In the genomic region with DNA sequence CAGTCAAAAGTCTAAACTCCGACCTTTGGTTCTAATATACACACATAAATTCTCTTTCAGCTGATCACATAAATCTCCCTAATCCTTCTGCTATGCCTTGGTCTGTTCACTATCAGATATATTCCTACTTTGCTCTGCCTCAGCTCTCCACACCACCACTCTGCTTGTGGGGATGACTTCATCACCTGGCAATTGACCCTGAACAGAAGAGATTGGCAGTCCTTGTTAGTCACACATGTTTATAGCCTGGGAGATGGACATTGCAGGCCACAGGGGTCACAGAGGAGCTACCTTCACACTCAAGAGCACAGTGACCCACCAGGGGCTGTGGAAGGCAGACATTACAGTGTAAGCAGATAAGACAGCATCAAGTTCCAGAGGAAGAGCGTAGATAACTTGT, we compare ENCODE assay signal across 23 mouse cellular contexts.
DNase-seq lines count a peak whose midpoint lies in the region; ATAC-seq lines count a peak whose summit lies in the region.
"Had no signal": no experiment of that assay in that cellular context is flagged by ENCODE, and none has a peak within 500 bp of the region (broad histone marks: within the 10 kb centered on the region; RNA-seq: fewer than 3 reads in every experiment).

No protein-coding gene starts in this region.

- ATAC-seq in neural tube, embryonic 15.5 days (ENCODE audit: low FRiP score), result no peak
- peak; percentile 56 for ATAC-seq in intestine, embryonic 16.5 days
- ATAC-seq: forebrain, embryonic 14.5 days had no signal

- H3K4me1 ChIP-seq in neural tube, embryonic 15.5 days, result no peaks in the 10 kb centered on the region
- H3K4me1 ChIP-seq in intestine, embryonic 16.5 days (ENCODE audit: control insufficient read depth, insufficient read depth, low read length), result no peaks in the 10 kb centered on the region
- H3K4me1 ChIP-seq: embryonic facial prominence, embryonic 12.5 days; lung, embryonic 15.5 days had no signal

- no peak overlapping the region for H3K9ac ChIP-seq in neural tube, embryonic 15.5 days (replicated peaks)
- no peak overlapping the region for H3K9ac ChIP-seq in intestine, embryonic 16.5 days (ENCODE audit: low read depth, low read length)
- H3K9ac ChIP-seq: embryonic facial prominence, embryonic 12.5 days; heart, embryonic 13.5 days; hindbrain, embryonic 14.5 days; limb, embryonic 13.5 days; lung, embryonic 15.5 days had no signal

- no peaks in the 10 kb centered on the region for H3K9me3 ChIP-seq in neural tube, embryonic 15.5 days (replicated peaks)
- H3K9me3 ChIP-seq in intestine, embryonic 16.5 days (ENCODE audit: control insufficient read depth, low read length), result no peaks in the 10 kb centered on the region
- H3K9me3 ChIP-seq: embryonic facial prominence, embryonic 12.5 days; heart, embryonic 13.5 days; limb, embryonic 13.5 days; lung, embryonic 15.5 days had no signal

- H3K36me3 ChIP-seq in neural tube, embryonic 15.5 days, result no peaks in the 10 kb centered on the region
- no peaks in the 10 kb centered on the region for H3K36me3 ChIP-seq in intestine, embryonic 16.5 days (ENCODE audit: control insufficient read depth, insufficient read depth, low read length)
- H3K36me3 ChIP-seq: embryonic facial prominence, embryonic 12.5 days; heart, embryonic 13.5 days; limb, embryonic 13.5 days; lung, embryonic 15.5 days had no signal

- WGBS in neural tube, embryonic 15.5 days, result 71% methylated on average over 2 of the region's 2 CpGs
- WGBS in intestine, embryonic 16.5 days, result 34% methylated on average over 2 of the region's 2 CpGs

- H3K27ac ChIP-seq in neural tube, embryonic 15.5 days (replicated peaks), result no peak overlapping the region
- H3K27ac ChIP-seq in intestine, embryonic 16.5 days (ENCODE audit: low read length), result no peak overlapping the region
- H3K27ac ChIP-seq: embryonic facial prominence, embryonic 12.5 days; heart, embryonic 13.5 days; hindbrain, embryonic 14.5 days; layer of hippocampus, adult 2 months; limb, embryonic 13.5 days; lung, embryonic 15.5 days had no signal

- H3K4me3 ChIP-seq in neural tube, embryonic 15.5 days (replicated peaks), result no peak overlapping the region
- H3K4me3 ChIP-seq in intestine, embryonic 16.5 days (ENCODE audit: low read length), result no peak overlapping the region
- H3K4me3 ChIP-seq: embryonic facial prominence, embryonic 12.5 days; heart, embryonic 13.5 days; layer of hippocampus, adult 2 months; limb, embryonic 13.5 days; lung, embryonic 15.5 days had no signal

- no peak overlapping the region for H3K4me2 ChIP-seq in neural tube, embryonic 15.5 days
- H3K4me2 ChIP-seq in intestine, embryonic 16.5 days (ENCODE audit: low read depth, low read length), result no peak overlapping the region
- H3K4me2 ChIP-seq: embryonic facial prominence, embryonic 12.5 days; heart, embryonic 13.5 days; hindbrain, embryonic 14.5 days; limb, embryonic 13.5 days; liver, embryonic 11.5 days; lung, embryonic 15.5 days had no signal

- peak; percentile 37 for DNase-seq in neural tube, embryonic 10.5 days (ENCODE audit: extremely low spot score, low spot score)
- peak; percentile 16 for DNase-seq in embryo, embryonic 11.5 days (ENCODE audit: low read depth, low spot score)
- no peak for DNase-seq in urinary bladder, adult 18-20 months (ENCODE audit: low spot score in 2 of 2)
- DNase-seq in adrenal gland, postnatal 14 days, result no peak
- no peak for DNase-seq in lung, postnatal 4 days
- DNase-seq: adrenal gland, adult 2 months; B cell, adult 2 months; cerebellum, adult 8-10 months; gastrocnemius, postnatal 36 days; heart, adult 18-20 months; kidney, postnatal 36 days; midbrain, embryonic 14.5 days; right cerebral cortex, postnatal 25 days had no signal

- H3K27me3 ChIP-seq in neural tube, embryonic 15.5 days (replicated peaks), result no peaks in the 10 kb centered on the region
- no peaks in the 10 kb centered on the region for H3K27me3 ChIP-seq in intestine, embryonic 16.5 days (replicated peaks; ENCODE audit: control insufficient read depth, insufficient read depth, low read length)
- H3K27me3 ChIP-seq: embryonic facial prominence, embryonic 12.5 days; heart, embryonic 13.5 days; limb, embryonic 13.5 days; lung, embryonic 15.5 days had no signal

Comparison
In these comparisons a context has a peak if more than half of its experiments do, and no peak if none do; other contexts are left out.
1. DNase-seq: peak in neural tube, embryonic 10.5 days (single experiment) and embryo, embryonic 11.5 days (single experiment); none in urinary bladder, adult 18-20 months (0 of 2), adrenal gland, postnatal 14 days (single experiment) and lung, postnatal 4 days (0 of 2).